9 mouse cellular contexts compared by ENCODE assay signal in the genomic region with DNA sequence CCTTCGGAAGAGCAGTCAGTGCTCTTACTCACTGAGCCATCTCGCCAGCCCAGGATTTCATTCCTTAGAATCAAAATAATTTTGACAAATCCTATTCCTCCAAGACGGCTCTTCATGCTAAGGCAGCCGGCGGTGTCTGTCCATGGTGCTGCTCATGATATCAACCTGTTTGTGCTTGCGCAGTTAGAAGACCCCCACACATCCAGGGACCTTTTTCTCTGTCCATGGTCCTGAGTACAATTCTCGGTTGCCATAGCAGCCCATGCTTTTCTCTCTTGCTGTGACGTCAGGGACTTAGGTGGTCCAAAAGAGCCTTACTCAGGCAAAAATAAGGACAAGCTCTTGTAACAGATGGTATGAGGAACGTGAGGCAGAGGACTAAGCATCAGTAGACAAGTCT. TPM values are rescaled to one million over a fixed set of nuclear protein-coding genes. Genes with fewer than 3 reads are reported as not detected.
DNase-seq lines count a peak whose midpoint lies in the region; ATAC-seq and TF ChIP-seq lines count a peak whose summit lies in the region.
"Had no signal": no experiment of that assay in that cellular context is flagged by ENCODE, and none has a peak within 500 bp of the region (broad histone marks: within the 10 kb centered on the region; RNA-seq: fewer than 3 reads in every experiment).

No protein-coding gene starts in this region.

- DNase-seq in intestine, embryonic 14.5 days (ENCODE audit: low spot score), result peak; percentile 76
- DNase-seq in MEL (ENCODE audit: low read depth, low spot score), result peak; percentile 77
- DNase-seq in embryo, embryonic 11.5 days (ENCODE audit: low read depth, low spot score), result peak; percentile 75
- DNase-seq in midbrain, postnatal 0 days (ENCODE audit: low spot score), result peak; percentile 59
- DNase-seq in spleen, postnatal 36 days (ENCODE audit: low spot score in 2 of 2), result no peak
- no peak for DNase-seq in gastrocnemius, postnatal 10 days
- no peak for DNase-seq in right cerebral cortex, postnatal 25 days

- no peak overlapping the region for H3K4me2 ChIP-seq in intestine, embryonic 14.5 days (ENCODE audit: low read length)
- H3K4me2 ChIP-seq in intestine, embryonic 16.5 days (ENCODE audit: low read depth, low read length), result no peak overlapping the region
- no peak overlapping the region for H3K4me2 ChIP-seq in midbrain, postnatal 0 days (ENCODE audit: low read depth, low read length, poor library complexity, severe bottlenecking)
- H3K4me2 ChIP-seq: neural tube, embryonic 13.5 days had no signal

- no peak for TF ChIP-seq RAD21 in MEL (IDR thresholded peaks at IDR 0.05; ENCODE audit: low read depth, low read length)

- no peaks in the 10 kb centered on the region for H3K79me2 ChIP-seq in MEL (ENCODE audit: control insufficient read depth, insufficient read depth, low read length, poor library complexity)

- H3K9me3 ChIP-seq in intestine, embryonic 14.5 days (ENCODE audit: control insufficient read depth, low read length), result no peaks in the 10 kb centered on the region
- H3K9me3 ChIP-seq in intestine, embryonic 16.5 days (ENCODE audit: control insufficient read depth, low read length), result no peaks in the 10 kb centered on the region
- no peaks in the 10 kb centered on the region for H3K9me3 ChIP-seq in MEL (replicated peaks; ENCODE audit: insufficient read depth, low read length)
- H3K9me3 ChIP-seq in midbrain, postnatal 0 days (ENCODE audit: low read length), result no peaks in the 10 kb centered on the region
- H3K9me3 ChIP-seq: neural tube, embryonic 13.5 days had no signal

- H3K27ac ChIP-seq in intestine, embryonic 14.5 days (ENCODE audit: low read depth), result no peak overlapping the region
- no peak overlapping the region for H3K27ac ChIP-seq in intestine, embryonic 16.5 days (ENCODE audit: low read length)
- H3K27ac ChIP-seq in MEL (ENCODE audit: control insufficient read depth, low read depth, low read length), result no peak overlapping the region
- no peak overlapping the region for H3K27ac ChIP-seq in midbrain, postnatal 0 days (ENCODE audit: low read depth, low read length)
- H3K27ac ChIP-seq: neural tube, embryonic 13.5 days had no signal

- H3K36me3 ChIP-seq in intestine, embryonic 14.5 days (ENCODE audit: control insufficient read depth, insufficient read depth, low read length), result no peaks in the 10 kb centered on the region
- H3K36me3 ChIP-seq in intestine, embryonic 16.5 days (ENCODE audit: control insufficient read depth, insufficient read depth, low read length), result no peaks in the 10 kb centered on the region
- H3K36me3 ChIP-seq in MEL (ENCODE audit: control insufficient read depth in 1 of 2, insufficient read depth in 2 of 2, low read length in 2 of 2), result no peaks in the 10 kb centered on the region
- no peaks in the 10 kb centered on the region for H3K36me3 ChIP-seq in midbrain, postnatal 0 days (ENCODE audit: insufficient read depth, low read length)
- H3K36me3 ChIP-seq: neural tube, embryonic 13.5 days had no signal

- no peaks in the 10 kb centered on the region for H3K4me1 ChIP-seq in intestine, embryonic 14.5 days (replicated peaks; ENCODE audit: control insufficient read depth, insufficient read depth, low read length)
- no peaks in the 10 kb centered on the region for H3K4me1 ChIP-seq in intestine, embryonic 16.5 days (ENCODE audit: control insufficient read depth, insufficient read depth, low read length)
- H3K4me1 ChIP-seq in MEL (ENCODE audit: control insufficient read depth in 1 of 2, insufficient read depth in 2 of 2, low read length in 2 of 2), result no peaks in the 10 kb centered on the region; a peak in 1 of 4 replicates
- H3K4me1 ChIP-seq in midbrain, postnatal 0 days (ENCODE audit: insufficient read depth, low read length), result no peaks in the 10 kb centered on the region
- H3K4me1 ChIP-seq: neural tube, embryonic 13.5 days had no signal

- no peak for TF ChIP-seq POLR2A in MEL (IDR thresholded peaks at IDR 0.05; ENCODE audit: control insufficient read depth in 1 of 2, insufficient read depth in 1 of 2, low read depth in 1 of 2, low read length in 2 of 2, poor library complexity in 1 of 2)

- 7% methylated on average over 9 of the region's 9 CpGs for WGBS in intestine, embryonic 14.5 days
- WGBS in intestine, embryonic 16.5 days, result 7% methylated on average over 9 of the region's 9 CpGs
- WGBS in midbrain, postnatal 0 days, result 16% methylated on average over 9 of the region's 9 CpGs

- H3K4me3 ChIP-seq in intestine, embryonic 14.5 days (ENCODE audit: low read depth, low read length), result no peak overlapping the region
- H3K4me3 ChIP-seq in intestine, embryonic 16.5 days (ENCODE audit: low read length), result no peak overlapping the region
- H3K4me3 ChIP-seq in MEL (ENCODE audit: control insufficient read depth in 1 of 2, insufficient read depth in 1 of 2, low read depth in 2 of 2, low read length in 2 of 2), result no peak overlapping the region
- no peak overlapping the region for H3K4me3 ChIP-seq in midbrain, postnatal 0 days (ENCODE audit: low read depth, low read length)
- H3K4me3 ChIP-seq: neural tube, embryonic 13.5 days had no signal

- 0 out of 2 replicates have a peak, but pooled peaks have one; percentile 23 for ATAC-seq in intestine, embryonic 14.5 days (replicated peaks; ENCODE audit: low FRiP score, low TSS enrichment, low read depth)
- no peak for ATAC-seq in intestine, embryonic 16.5 days
- no peak for ATAC-seq in midbrain, postnatal 0 days (ENCODE audit: low FRiP score)

- no peak for TF ChIP-seq EP300 in MEL (IDR thresholded peaks at IDR 0.05; ENCODE audit: low read depth in 1 of 2, low read length in 2 of 2)

- no peak for TF ChIP-seq CTCF in MEL (IDR thresholded peaks at IDR 0.05 in 2 of 3, conservative IDR thresholded peaks at IDR 0.05 in 1 of 3; ENCODE audit: control insufficient read depth in 1 of 3, insufficient read depth in 1 of 3, low read depth in 2 of 3, low read length in 3 of 3, poor library complexity in 1 of 3, severe bottlenecking in 1 of 3)
- TF ChIP-seq CTCF in midbrain, postnatal 0 days (IDR thresholded peaks at IDR 0.05), result no peak

- H3K27me3 ChIP-seq in intestine, embryonic 14.5 days (replicated peaks; ENCODE audit: control insufficient read depth, insufficient read depth, low read length), result no peaks in the 10 kb centered on the region
- no peaks in the 10 kb centered on the region for H3K27me3 ChIP-seq in intestine, embryonic 16.5 days (replicated peaks; ENCODE audit: control insufficient read depth, insufficient read depth, low read length)
- H3K27me3 ChIP-seq in MEL (ENCODE audit: control insufficient read depth in 1 of 2, insufficient read depth in 2 of 2, low read length in 2 of 2), result peaks cover 3 to 4% of the 10 kb centered on the region in 2 experiments; a peak in 3 of 4 replicates
- 0 out of 2 replicates have a peak, but pooled peaks cover 4% of the 10 kb centered on the region for H3K27me3 ChIP-seq in midbrain, postnatal 0 days (ENCODE audit: insufficient read depth, low read length)

- H3K9ac ChIP-seq in intestine, embryonic 14.5 days (ENCODE audit: low read length), result no peak overlapping the region
- no peak overlapping the region for H3K9ac ChIP-seq in intestine, embryonic 16.5 days (ENCODE audit: low read depth, low read length)
- H3K9ac ChIP-seq in MEL (ENCODE audit: control insufficient read depth, low read depth, low read length, poor library complexity, severe bottlenecking), result no peak overlapping the region
- H3K9ac ChIP-seq in midbrain, postnatal 0 days (replicated peaks; ENCODE audit: low read length, poor library complexity, severe bottlenecking), result no peak overlapping the region
- H3K9ac ChIP-seq: neural tube, embryonic 13.5 days had no signal

TF ChIP-seq in MEL, 35 proteins besides CTCF, POLR2A, EP300 and RAD21:
- TF ChIP-seq TCF12 (IDR thresholded peaks at IDR 0.05; ENCODE audit: low read depth, low read length), result no peak
- peak; percentile 96 for TF ChIP-seq SIN3A (IDR thresholded peaks at IDR 0.05; ENCODE audit: low read length)
- TF ChIP-seq MXI1 (IDR thresholded peaks at IDR 0.05; ENCODE audit: low read depth, low read length), result peak; percentile 80

RNA-seq across cellular contexts. Expression of gene Psmb2, which starts 22.1 kb away (rescaled TPM):
- polyA plus RNA-seq in intestine, embryonic 14.5 days (2014; fragmentation: Nextera tagmentation; extraction: Ambion mirVana), result 522 and 542 TPM in 2 replicates
- 477 and 515 TPM in 2 replicates for polyA plus RNA-seq in intestine, embryonic 16.5 days (2015; fragmentation: Nextera tagmentation; extraction: Ambion mirVana)
- total RNA-seq in MEL (2012; rRNA removed), result 201 and 224 TPM in 2 replicates
- polyA plus RNA-seq in MEL (2012; ENCODE audit: insufficient read depth in 1 of 2, insufficient read length in 2 of 2, low read depth in 1 of 2, low replicate concordance in 2 of 2, missing spikeins in 1 of 2), result 100 to 1,000 TPM in 1 of 2 experiments, not detected in 1; 433 TPM
- 196 and 209 TPM in 2 replicates for total RNA-seq in midbrain, postnatal 0 days (2014; rRNA removed)
- polyA plus RNA-seq in midbrain, postnatal 0 days (2015; fragmentation: Nextera tagmentation; extraction: Ambion mirVana), result 433 and 436 TPM in 2 replicates
- total RNA-seq in gastrocnemius, postnatal 10 days (2021), result 100 to 1,000 TPM; 117 to 119 TPM

RNA-seq across cellular contexts. Expression of gene 5730409E04Rik, which starts 45.7 kb away (rescaled TPM):
- 2.6 and 3.4 TPM in 2 replicates for polyA plus RNA-seq in intestine, embryonic 14.5 days (2014; fragmentation: Nextera tagmentation; extraction: Ambion mirVana)
- polyA plus RNA-seq in intestine, embryonic 16.5 days (2015; fragmentation: Nextera tagmentation; extraction: Ambion mirVana), result 1.7 and 1.9 TPM in 2 replicates
- total RNA-seq in MEL (2012; rRNA removed), result not detected in 2 replicates
- not detected for polyA plus RNA-seq in MEL (2012; ENCODE audit: insufficient read depth in 1 of 2, insufficient read length in 2 of 2, low read depth in 1 of 2, low replicate concordance in 2 of 2, missing spikeins in 1 of 2)
- 59.0 and 59.4 TPM in 2 replicates for total RNA-seq in midbrain, postnatal 0 days (2014; rRNA removed)
- polyA plus RNA-seq in midbrain, postnatal 0 days (2015; fragmentation: Nextera tagmentation; extraction: Ambion mirVana), result 24.2 and 29.2 TPM in 2 replicates
- total RNA-seq in gastrocnemius, postnatal 10 days (2021), result 10 to 100 TPM; 13.1 to 14.7 TPM

Comparison
In these comparisons a context has a peak if more than half of its experiments do, and no peak if none do; other contexts are left out.
1. DNase-seq: peak in intestine, embryonic 14.5 days (single experiment), MEL (single experiment), embryo, embryonic 11.5 days (single experiment) and midbrain, postnatal 0 days (single experiment); none in spleen, postnatal 36 days (0 of 2), gastrocnemius, postnatal 10 days (single experiment) and right cerebral cortex, postnatal 25 days (single experiment).